Mouse (Mus musculus) lung, embryonic 16.5 days (tissue): ENCODE measurements around the gene Cox10. TPM values are rescaled to one million over a fixed set of nuclear protein-coding genes. Genes with fewer than 3 reads are reported as not detected.
A peak's percentile ranks its signal among the peaks of the same experiment; 100 is the strongest.

Source experiments
- ATAC-seq: fragments of 200-750 bp; cut with Nextera tagmentation; 2 replicates; pipeline ENCODE4 v1.8.0; 2017; ENCODE audit warnings: low read depth, mild to moderate bottlenecking, moderate library complexity
- H3K27ac ChIP-seq: fragments of 300-500 bp; sonication (generic); 2 replicates; pipeline ENCODE4 v1.5.1; 2014; ENCODE audit warnings: mild to moderate bottlenecking, control low read depth, low read length
- H3K27me3 ChIP-seq: fragments of 300-500 bp; sonication (generic); 2 replicates; pipeline ENCODE4 v1.6.1; 2014; ENCODE audit warnings: low read depth, low read length, mixed read lengths; ENCODE audit not compliant: control insufficient read depth, insufficient read depth
- H3K36me3 ChIP-seq: fragments of 300-500 bp; sonication (generic); 2 replicates; pipeline ENCODE4 v1.6.1; 2014; ENCODE audit warnings: low read length; ENCODE audit not compliant: control insufficient read depth, insufficient read depth
- H3K4me1 ChIP-seq: fragments of 300-500 bp; sonication (generic); replicated peaks from 2 replicates; pipeline ENCODE4 v1.6.1; 2014; ENCODE audit warnings: low read length, mixed read lengths; ENCODE audit not compliant: control insufficient read depth, insufficient read depth
- H3K4me2 ChIP-seq: fragments of 300-500 bp; sonication (generic); 2 replicates; pipeline ENCODE4 v1.6.1; 2014; ENCODE audit warnings: low read depth, low read length, control low read depth
- H3K4me3 ChIP-seq: fragments of 300-500 bp; sonication (generic); 2 replicates; pipeline ENCODE4 v1.5.1; 2014; ENCODE audit warnings: mild to moderate bottlenecking, low read length, control low read depth
- H3K9ac ChIP-seq: fragments of 300-500 bp; sonication (generic); 2 replicates; pipeline ENCODE4 v1.6.1; 2014; ENCODE audit warnings: low read length, control low read depth
- H3K9me3 ChIP-seq: fragments of 300-500 bp; sonication (generic); 2 replicates; pipeline ENCODE4 v1.6.1; 2016; ENCODE audit warnings: low read length; ENCODE audit not compliant: control insufficient read depth
- WGBS: fragments of 180-500 bp; shearing (Covaris S2); extraction: QIAGEN DNeasy Blood & Tissue Kit; methylation state at CpG from one replicate; pipeline ENCODE4 v1.1.7; 2014; 5-methylcytosine and 5-hydroxymethylcytosine counted together
- polyA plus RNA-seq: library from polyadenylated mRNA; unstranded; fragments of >200 nt; fragmentation: Nextera tagmentation; extraction: Ambion mirVana; gene quantifications from 2 replicates; pipeline ENCODE4 v1.2.1, GENCODE M21; 2015

Gene Cox10
- polyA plus RNA-seq, 1 experiment from 2014 or later = 18.0 TPM

- no peak overlapping the region for H3K27ac ChIP-seq
- WGBS = 65% methylated on average over 6 of the region's 6 CpGs
These were observed 79.8 kb downstream of the Cox10 start for GRCm38 (mm10) chr11:63999431-63999830.

GRCm38 (mm10) chr11:63991958-63992357 lies 87.3 kb downstream of the Cox10 start:
- no peaks in the 10 kb centered on the region for H3K27me3 ChIP-seq
- no peaks in the 10 kb centered on the region for H3K36me3 ChIP-seq
- no peak overlapping the region for H3K4me3 ChIP-seq
- no peaks in the 10 kb centered on the region for H3K4me1 ChIP-seq
- H3K27ac ChIP-seq = no peak overlapping the region
- H3K4me2 ChIP-seq = no peak overlapping the region
- no peak for ATAC-seq
- WGBS = 59% methylated on average over 8 of the region's 8 CpGs
- H3K9ac ChIP-seq = no peak overlapping the region
- no peaks in the 10 kb centered on the region for H3K9me3 ChIP-seq

More at GRCm38 (mm10) chr11:63999431-63999830, 79.8 kb downstream of the Cox10 start:
- Histone ChIP-seq H3K27me3 (no peaks in the 10 kb centered on the region), H3K4me2 (no peak overlapping the region), H3K36me3 (no peaks in the 10 kb centered on the region), H3K9ac (no peak overlapping the region), H3K9me3 (no peaks in the 10 kb centered on the region), H3K4me3 (no peak overlapping the region), H3K4me1 (peaks cover 5% of the 10 kb centered on the region)
- ATAC-seq = no peak

DNA sequence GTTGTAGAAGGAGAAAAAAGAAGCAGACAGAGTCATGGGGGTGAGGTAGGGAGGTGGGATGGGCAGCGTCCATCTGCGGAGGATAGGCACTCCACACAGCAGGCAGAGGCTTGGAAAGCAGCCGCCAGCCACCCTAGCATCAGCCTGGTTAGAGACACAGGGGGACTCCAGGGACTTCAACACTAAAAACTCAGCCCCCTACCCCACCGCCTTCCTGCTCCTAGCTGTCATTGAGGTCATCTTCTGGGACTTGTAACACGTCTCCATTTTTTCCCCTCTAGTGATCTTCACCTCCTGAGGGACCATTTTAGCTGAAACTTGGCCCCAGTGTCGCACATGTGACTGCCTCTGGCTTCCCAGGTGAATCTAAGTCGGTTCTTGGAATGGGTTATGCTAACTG lies 88.5 kb downstream of the Cox10 start:
- H3K4me1 ChIP-seq = no peaks in the 10 kb centered on the region
- no peak overlapping the region for H3K4me3 ChIP-seq
- H3K9me3 ChIP-seq = no peaks in the 10 kb centered on the region
- WGBS = 91% methylated on average over 7 of the region's 7 CpGs
- H3K4me2 ChIP-seq = no peak overlapping the region
- no peak overlapping the region for H3K27ac ChIP-seq
- no peak overlapping the region for H3K9ac ChIP-seq
- H3K27me3 ChIP-seq = no peaks in the 10 kb centered on the region
- no peak for ATAC-seq
- no peaks in the 10 kb centered on the region for H3K36me3 ChIP-seq

- no peak for ATAC-seq
- no peaks in the 10 kb centered on the region for H3K4me1 ChIP-seq
- no peaks in the 10 kb centered on the region for H3K27me3 ChIP-seq
- H3K27ac ChIP-seq = no peak overlapping the region
- H3K9me3 ChIP-seq = no peaks in the 10 kb centered on the region
- 83% methylated on average over 8 of the region's 8 CpGs for WGBS
- H3K36me3 ChIP-seq = no peaks in the 10 kb centered on the region
- H3K9ac ChIP-seq = no peak overlapping the region
- H3K4me3 ChIP-seq = no peak overlapping the region
- no peak overlapping the region for H3K4me2 ChIP-seq
These were observed 89.0 kb downstream of the Cox10 start for GRCm38 (mm10) chr11:63990311-63990710.

GRCm38 (mm10) chr11:63988991-63989860 lies 90.0 kb downstream of the Cox10 start:
- Histone ChIP-seq H3K4me1 (0 out of 2 replicates have a peak, but pooled peaks cover 2% of the 10 kb centered on the region), H3K9me3 (no peaks in the 10 kb centered on the region), H3K27ac (peak overlapping the region; percentile 15; the same call in 1 of the 2 replicates), H3K4me2 (no peak overlapping the region), H3K36me3 (no peaks in the 10 kb centered on the region), H3K4me3 (no peak overlapping the region), H3K27me3 (no peaks in the 10 kb centered on the region), H3K9ac (no peak overlapping the region)
- peak; percentile 41; the same call in 1 of the 2 replicates for ATAC-seq
- whole genome bisulfite sequencing = 59% methylated on average over 9 of the region's 9 CpGs

GRCm38 (mm10) chr11:63988031-63988665 lies 91.1 kb downstream of the Cox10 start:
- WGBS = 44% methylated on average over 3 of the region's 3 CpGs
- Histone ChIP-seq H3K4me2 (no peak overlapping the region), H3K4me3 (no peak overlapping the region), H3K4me1 (0 out of 2 replicates have a peak, but pooled peaks cover 2% of the 10 kb centered on the region), H3K9ac (no peak overlapping the region), H3K36me3 (no peaks in the 10 kb centered on the region), H3K27me3 (no peaks in the 10 kb centered on the region), H3K9me3 (no peaks in the 10 kb centered on the region), H3K27ac (no peak overlapping the region)
- ATAC-seq = no peak

DNA sequence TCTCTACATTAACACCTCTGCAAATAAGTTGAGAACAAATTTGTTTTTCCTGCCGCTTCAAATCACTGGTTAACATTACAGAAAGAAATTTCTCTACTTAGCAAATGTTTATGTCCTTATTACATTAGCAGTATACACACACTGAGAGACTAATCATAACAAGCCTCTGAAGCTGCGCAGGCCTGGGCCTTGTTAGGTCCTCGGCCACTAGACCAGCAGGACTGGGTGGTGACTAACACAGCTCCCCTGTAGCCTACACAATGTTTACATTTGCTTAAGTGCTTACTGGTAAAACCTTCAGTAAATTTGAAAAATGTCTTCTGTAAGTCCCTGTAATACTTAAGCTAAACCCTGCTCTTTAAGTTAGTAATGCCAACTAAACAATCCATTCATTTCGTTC lies 92.6 kb downstream of the Cox10 start:
- 0 out of 2 replicates have a peak, but pooled peaks cover 2% of the 10 kb centered on the region for H3K4me1 ChIP-seq
- no peak overlapping the region for H3K27ac ChIP-seq
- 51% methylated on average over 4 of the region's 4 CpGs for WGBS
- no peak overlapping the region for H3K9ac ChIP-seq
- no peak overlapping the region for H3K4me3 ChIP-seq
- H3K27me3 ChIP-seq = no peaks in the 10 kb centered on the region
- H3K4me2 ChIP-seq = no peak overlapping the region
- ATAC-seq = no peak
- no peaks in the 10 kb centered on the region for H3K9me3 ChIP-seq
- no peaks in the 10 kb centered on the region for H3K36me3 ChIP-seq

GRCm38 (mm10) chr11:63985481-63985880 lies 93.8 kb downstream of the Cox10 start:
- Histone ChIP-seq H3K4me3 (no peak overlapping the region), H3K36me3 (no peaks in the 10 kb centered on the region), H3K9me3 (no peaks in the 10 kb centered on the region), H3K4me1 (0 out of 2 replicates have a peak, but pooled peaks cover 2% of the 10 kb centered on the region), H3K27ac (no peak overlapping the region), H3K4me2 (no peak overlapping the region), H3K9ac (no peak overlapping the region), H3K27me3 (no peaks in the 10 kb centered on the region)
- 40% methylated on average over 6 of the region's 6 CpGs for WGBS
- ATAC-seq = no peak

DNA sequence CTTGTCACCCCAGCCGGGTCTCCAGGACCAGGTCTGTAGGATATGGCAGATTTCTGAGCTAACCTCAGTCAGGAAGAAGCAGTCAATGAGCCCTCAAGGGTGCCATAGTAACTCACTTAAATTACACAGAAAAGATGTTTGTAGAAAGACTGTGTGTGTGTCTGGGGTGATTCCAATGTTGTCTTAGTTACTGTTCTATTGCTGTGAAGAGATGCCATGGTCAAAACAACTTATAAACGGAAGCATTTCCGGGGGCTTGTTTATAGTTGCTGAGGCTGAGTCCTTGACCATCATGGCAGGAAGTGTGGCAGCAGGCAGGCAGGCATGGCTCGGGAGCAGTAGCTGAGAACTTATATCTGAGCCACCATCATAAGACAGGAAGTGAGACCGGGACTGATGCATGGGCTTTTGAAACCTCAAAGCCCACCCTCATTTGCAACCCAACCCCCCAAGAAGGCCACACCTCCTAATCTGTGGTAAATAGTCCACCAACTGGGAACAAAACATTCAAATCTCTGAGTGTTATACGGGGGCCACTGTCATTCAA lies 94.6 kb downstream of the Cox10 start:
- no peak overlapping the region for H3K4me3 ChIP-seq
- 57% methylated on average over 6 of the region's 6 CpGs for WGBS
- H3K9ac ChIP-seq = no peak overlapping the region
- 0 out of 2 replicates have a peak, but pooled peaks have one; percentile 36 for ATAC-seq
- peak overlapping the region; percentile 40; the same call in 1 of the 2 replicates for H3K27ac ChIP-seq
- no peaks in the 10 kb centered on the region for H3K27me3 ChIP-seq
- H3K36me3 ChIP-seq = no peaks in the 10 kb centered on the region
- H3K4me2 ChIP-seq = no peak overlapping the region
- no peaks in the 10 kb centered on the region for H3K9me3 ChIP-seq
- H3K4me1 ChIP-seq = 0 out of 2 replicates have a peak, but pooled peaks cover 2% of the 10 kb centered on the region
